Mouse (Mus musculus): ENCODE measurements at regions not wholly inside any gene's neighbourhood (a gene's known extent, or its start where the extent isn't known, plus 50 kb on each side); places are given as distances from the start of the nearest gene placed in this dataset.

GRCm38 (mm10) chr14:36651053-36651735 lies 317.4 kb downstream of the Ccser2 start:
- no peak overlapping the region for H3K4me3 ChIP-seq (ENCODE audit: low read depth, low read length)
- DNase-seq (ENCODE audit: low spot score) (no peak), ATAC-seq (ENCODE audit: low read depth) (no peak)
- no peaks in the 10 kb centered on the region for H3K9me3 ChIP-seq (ENCODE audit: control insufficient read depth, low read length)
- H3K4me2 ChIP-seq (ENCODE audit: low read depth, low read length) = no peak overlapping the region
- no peaks in the 10 kb centered on the region for H3K27me3 ChIP-seq (replicated peaks; ENCODE audit: control insufficient read depth, insufficient read depth, low read length)
- H3K4me1 ChIP-seq (ENCODE audit: control insufficient read depth, insufficient read depth, low read length) = 0 out of 2 replicates have a peak, but pooled peaks cover 5% of the 10 kb centered on the region
- no peak overlapping the region for H3K27ac ChIP-seq (replicated peaks; ENCODE audit: low read depth, low read length)
- H3K9ac ChIP-seq (ENCODE audit: low read depth, low read length) = no peak overlapping the region
- H3K36me3 ChIP-seq (ENCODE audit: control insufficient read depth, insufficient read depth, low read length) = no peaks in the 10 kb centered on the region
- WGBS = 60% methylated on average over 6 of the region's 6 CpGs

- Histone ChIP-seq H3K9ac (ENCODE audit: low read depth, low read length) (no peak overlapping the region), H3K9me3 (ENCODE audit: control insufficient read depth, low read length) (no peaks in the 10 kb centered on the region), H3K36me3 (ENCODE audit: control insufficient read depth, insufficient read depth, low read length) (no peaks in the 10 kb centered on the region), H3K27me3 (replicated peaks; ENCODE audit: control insufficient read depth, insufficient read depth, low read length) (no peaks in the 10 kb centered on the region), H3K4me2 (ENCODE audit: low read depth, low read length) (no peak overlapping the region), H3K4me3 (ENCODE audit: low read depth, low read length) (no peak overlapping the region), H3K27ac (replicated peaks; ENCODE audit: low read depth, low read length) (no peak overlapping the region), H3K4me1 (ENCODE audit: control insufficient read depth, insufficient read depth, low read length) (no peaks in the 10 kb centered on the region)
- ATAC-seq (ENCODE audit: low read depth) (no peak), DNase-seq (ENCODE audit: low spot score) (no peak)
- WGBS = 66% methylated on average over 3 of the region's 3 CpGs
These were observed 321.9 kb downstream of the Ccser2 start for GRCm38 (mm10) chr14:36646649-36647048.

- ATAC-seq (ENCODE audit: low read depth) (no peak), DNase-seq (ENCODE audit: low spot score) (no peak)
- no peaks in the 10 kb centered on the region for H3K27me3 ChIP-seq (replicated peaks; ENCODE audit: control insufficient read depth, insufficient read depth, low read length)
These were observed 322.3 kb downstream of the Ccser2 start for GRCm38 (mm10) chr14:36646237-36646636.

GRCm38 (mm10) chr14:36624822-36625221 lies 343.8 kb downstream of the Ccser2 start:
- no peak for ATAC-seq (ENCODE audit: low read depth)
- no peaks in the 10 kb centered on the region for H3K4me1 ChIP-seq (ENCODE audit: control insufficient read depth, insufficient read depth, low read length)

More at GRCm38 (mm10) chr14:36646237-36646636, 322.3 kb downstream of the Ccser2 start:
- Histone ChIP-seq H3K9ac (ENCODE audit: low read depth, low read length) (no peak overlapping the region), H3K27ac (replicated peaks; ENCODE audit: low read depth, low read length) (no peak overlapping the region), H3K36me3 (ENCODE audit: control insufficient read depth, insufficient read depth, low read length) (no peaks in the 10 kb centered on the region), H3K4me2 (ENCODE audit: low read depth, low read length) (no peak overlapping the region), H3K4me3 (ENCODE audit: low read depth, low read length) (no peak overlapping the region), H3K4me1 (ENCODE audit: control insufficient read depth, insufficient read depth, low read length) (no peaks in the 10 kb centered on the region), H3K9me3 (ENCODE audit: control insufficient read depth, low read length) (no peaks in the 10 kb centered on the region)

GRCm38 (mm10) chr14:36624134-36624533 lies 344.4 kb downstream of the Ccser2 start:
- Histone ChIP-seq H3K4me2 (ENCODE audit: low read depth, low read length) (no peak overlapping the region), H3K4me1 (ENCODE audit: control insufficient read depth, insufficient read depth, low read length) (no peaks in the 10 kb centered on the region), H3K27me3 (replicated peaks; ENCODE audit: control insufficient read depth, insufficient read depth, low read length) (no peaks in the 10 kb centered on the region), H3K27ac (replicated peaks; ENCODE audit: low read depth, low read length) (no peak overlapping the region), H3K9me3 (ENCODE audit: control insufficient read depth, low read length) (no peaks in the 10 kb centered on the region), H3K4me3 (ENCODE audit: low read depth, low read length) (no peak overlapping the region), H3K9ac (ENCODE audit: low read depth, low read length) (no peak overlapping the region), H3K36me3 (ENCODE audit: control insufficient read depth, insufficient read depth, low read length) (no peaks in the 10 kb centered on the region)
- DNase-seq (ENCODE audit: low spot score) (no peak), ATAC-seq (ENCODE audit: low read depth) (no peak)
- 55% methylated on average over 1 of the region's 1 CpGs for whole genome bisulfite sequencing

More at GRCm38 (mm10) chr14:36624822-36625221, 343.8 kb downstream of the Ccser2 start:
- Histone ChIP-seq H3K9me3 (ENCODE audit: control insufficient read depth, low read length) (no peaks in the 10 kb centered on the region), H3K4me3 (ENCODE audit: low read depth, low read length) (no peak overlapping the region), H3K4me2 (ENCODE audit: low read depth, low read length) (no peak overlapping the region), H3K27ac (replicated peaks; ENCODE audit: low read depth, low read length) (no peak overlapping the region), H3K36me3 (ENCODE audit: control insufficient read depth, insufficient read depth, low read length) (no peaks in the 10 kb centered on the region), H3K9ac (ENCODE audit: low read depth, low read length) (no peak overlapping the region), H3K27me3 (replicated peaks; ENCODE audit: control insufficient read depth, insufficient read depth, low read length) (no peaks in the 10 kb centered on the region)
- DNase-seq (ENCODE audit: low spot score) = no peak

GRCm38 (mm10) chr14:36623036-36623435 lies 345.5 kb downstream of the Ccser2 start:
- ATAC-seq (ENCODE audit: low read depth) = no peak
- whole genome bisulfite sequencing = 90% methylated on average over 1 of the region's 1 CpGs

GRCm38 (mm10) chr14:36618459-36619085 lies 350.0 kb downstream of the Ccser2 start:
- WGBS = 90% methylated on average over 1 of the region's 1 CpGs
- Histone ChIP-seq H3K4me2 (ENCODE audit: low read depth, low read length) (no peak overlapping the region), H3K4me1 (ENCODE audit: control insufficient read depth, insufficient read depth, low read length) (no peaks in the 10 kb centered on the region), H3K4me3 (ENCODE audit: low read depth, low read length) (no peak overlapping the region), H3K9me3 (ENCODE audit: control insufficient read depth, low read length) (no peaks in the 10 kb centered on the region), H3K36me3 (ENCODE audit: control insufficient read depth, insufficient read depth, low read length) (no peaks in the 10 kb centered on the region), H3K9ac (ENCODE audit: low read depth, low read length) (no peak overlapping the region), H3K27me3 (replicated peaks; ENCODE audit: control insufficient read depth, insufficient read depth, low read length) (no peaks in the 10 kb centered on the region), H3K27ac (replicated peaks; ENCODE audit: low read depth, low read length) (no peak overlapping the region)
- ATAC-seq (ENCODE audit: low read depth) (no peak), DNase-seq (ENCODE audit: low spot score) (no peak)

More at GRCm38 (mm10) chr14:36623036-36623435, 345.5 kb downstream of the Ccser2 start:
- no peak overlapping the region for H3K4me2 ChIP-seq (ENCODE audit: low read depth, low read length)
- no peak overlapping the region for H3K4me3 ChIP-seq (ENCODE audit: low read depth, low read length)
- no peaks in the 10 kb centered on the region for H3K9me3 ChIP-seq (ENCODE audit: control insufficient read depth, low read length)
- no peak overlapping the region for H3K9ac ChIP-seq (ENCODE audit: low read depth, low read length)
- no peak overlapping the region for H3K27ac ChIP-seq (replicated peaks; ENCODE audit: low read depth, low read length)
- no peaks in the 10 kb centered on the region for H3K4me1 ChIP-seq (ENCODE audit: control insufficient read depth, insufficient read depth, low read length)
- H3K27me3 ChIP-seq (replicated peaks; ENCODE audit: control insufficient read depth, insufficient read depth, low read length) = no peaks in the 10 kb centered on the region
- DNase-seq (ENCODE audit: low spot score) = no peak
- H3K36me3 ChIP-seq (ENCODE audit: control insufficient read depth, insufficient read depth, low read length) = no peaks in the 10 kb centered on the region

GRCm38 (mm10) chr14:36617987-36618386 lies 350.6 kb downstream of the Ccser2 start:
- no peak overlapping the region for H3K4me2 ChIP-seq (ENCODE audit: low read depth, low read length)
- H3K4me1 ChIP-seq (ENCODE audit: control insufficient read depth, insufficient read depth, low read length) = no peaks in the 10 kb centered on the region
- no peak overlapping the region for H3K27ac ChIP-seq (replicated peaks; ENCODE audit: low read depth, low read length)
- DNase-seq (ENCODE audit: low spot score) = no peak
- no peak for ATAC-seq (ENCODE audit: low read depth)
- no peaks in the 10 kb centered on the region for H3K9me3 ChIP-seq (ENCODE audit: control insufficient read depth, low read length)
- H3K9ac ChIP-seq (ENCODE audit: low read depth, low read length) = no peak overlapping the region
- 75% methylated on average over 5 of the region's 5 CpGs for whole genome bisulfite sequencing
- H3K36me3 ChIP-seq (ENCODE audit: control insufficient read depth, insufficient read depth, low read length) = no peaks in the 10 kb centered on the region
- H3K27me3 ChIP-seq (replicated peaks; ENCODE audit: control insufficient read depth, insufficient read depth, low read length) = no peaks in the 10 kb centered on the region
- no peak overlapping the region for H3K4me3 ChIP-seq (ENCODE audit: low read depth, low read length)

- Histone ChIP-seq H3K4me1 (ENCODE audit: control insufficient read depth, insufficient read depth, low read length) (no peaks in the 10 kb centered on the region), H3K4me2 (ENCODE audit: low read depth, low read length) (no peak overlapping the region), H3K27ac (replicated peaks; ENCODE audit: low read depth, low read length) (no peak overlapping the region), H3K4me3 (ENCODE audit: low read depth, low read length) (no peak overlapping the region), H3K9ac (ENCODE audit: low read depth, low read length) (no peak overlapping the region), H3K27me3 (replicated peaks; ENCODE audit: control insufficient read depth, insufficient read depth, low read length) (no peaks in the 10 kb centered on the region), H3K9me3 (ENCODE audit: control insufficient read depth, low read length) (no peaks in the 10 kb centered on the region), H3K36me3 (ENCODE audit: control insufficient read depth, insufficient read depth, low read length) (no peaks in the 10 kb centered on the region)
- WGBS = 80% methylated on average over 3 of the region's 3 CpGs
- DNase-seq (ENCODE audit: low spot score) (no peak), ATAC-seq (ENCODE audit: low read depth) (no peak)
These were observed 353.7 kb downstream of the Ccser2 start for GRCm38 (mm10) chr14:36614926-36615325.
